Mouse (Mus musculus) forebrain, postnatal 0 days (tissue): ENCODE measurements around the gene Fam133b. TPM values are rescaled to one million over a fixed set of nuclear protein-coding genes. Genes with fewer than 3 reads are reported as not detected.
A peak's percentile ranks its signal among the peaks of the same experiment; 100 is the strongest.

Source experiments
- ATAC-seq: fragments of 200-750 bp; cut with Nextera tagmentation; 2 replicates; pipeline ENCODE4 v1.8.0; 2017; ENCODE audit warnings: mild to moderate bottlenecking, moderate library complexity
- DNase-seq: peaks from one replicate; pipeline ENCODE4 v3.0.0-alpha.2; 2015
- H3K27ac ChIP-seq: fragments of 300-500 bp; sonication (generic); 2 replicates; pipeline ENCODE4 v1.5.1; 2014; ENCODE audit warnings: low read depth, mild to moderate bottlenecking, antibody characterized with exemption, low read length, moderate library complexity, mixed read lengths
- H3K27me3 ChIP-seq: fragments of 300-500 bp; sonication (generic); 2 replicates; pipeline ENCODE4 v1.6.1; 2014; ENCODE audit warnings: mild to moderate bottlenecking, low read length, mixed read lengths; ENCODE audit not compliant: insufficient read depth
- H3K36me3 ChIP-seq: fragments of 300-500 bp; sonication (generic); 2 replicates; pipeline ENCODE4 v1.6.1; 2014; ENCODE audit warnings: mild to moderate bottlenecking, moderate library complexity; ENCODE audit not compliant: insufficient read depth
- H3K4me1 ChIP-seq: fragments of 300-500 bp; sonication (generic); 2 replicates; pipeline ENCODE4 v1.6.1; 2014; ENCODE audit warnings: antibody characterized with exemption; ENCODE audit not compliant: insufficient read depth
- H3K4me2 ChIP-seq: fragments of 300-500 bp; sonication (generic); 2 replicates; pipeline ENCODE4 v1.6.1; 2014; ENCODE audit warnings: low read depth, mild to moderate bottlenecking, moderate library complexity
- H3K4me3 ChIP-seq: fragments of 300-500 bp; sonication (generic); 2 replicates; pipeline ENCODE4 v1.5.1; 2014; ENCODE audit warnings: low read depth, low read length, mixed read lengths
- H3K9ac ChIP-seq: fragments of 300-500 bp; sonication (generic); 2 replicates; pipeline ENCODE4 v1.6.1; 2014; ENCODE audit warnings: mild to moderate bottlenecking
- H3K9me3 ChIP-seq: fragments of 300-500 bp; sonication (generic); 2 replicates; pipeline ENCODE4 v1.6.1; 2016; ENCODE audit warnings: low read length
- CTCF ChIP-seq: sonication (generic); IDR thresholded peaks from 2 replicates; pipeline ENCODE4 v1.5.1; 2016; ENCODE audit warnings: antibody characterized with exemption, control low read depth, low read depth
- WGBS: fragments of 180-500 bp; shearing (Covaris S2); extraction: QIAGEN DNeasy Blood & Tissue Kit; methylation state at CpG from one replicate; pipeline ENCODE4 v1.1.7; 2014; 5-methylcytosine and 5-hydroxymethylcytosine counted together
- polyA plus RNA-seq: library from polyadenylated mRNA; unstranded; fragments of >200 nt; fragmentation: Nextera tagmentation; extraction: Ambion mirVana; gene quantifications from 2 replicates; pipeline ENCODE4 v1.2.1, GENCODE M21; 2015
- total RNA-seq: library from RNA; depleted of rRNA; stranded (reverse); fragments of >200 nt; gene quantifications from 2 replicates; pipeline ENCODE4 v1.2.3, GENCODE M21; 2014

Fam133b gene
- total and polyA plus RNA-seq, 2 experiments from 2014 or later = 22.9 to 41.5 TPM

- TF ChIP-seq CTCF = no peak
- ATAC-seq = no peak; the same call in 1 of the 2 replicates
Measured at GRCm38 (mm10) chr5:3574825-3575224, 31.2 kb downstream of the Fam133b start.

GRCm38 (mm10) chr5:3577939-3578338, 34.3 kb downstream of the Fam133b start:
- TF ChIP-seq CTCF = no peak
- H3K9me3 ChIP-seq = no peaks in the 10 kb centered on the region
- WGBS = 91% methylated on average over 2 of the region's 2 CpGs

More at GRCm38 (mm10) chr5:3574825-3575224, 31.2 kb downstream of the Fam133b start:
- no peaks in the 10 kb centered on the region for H3K4me1 ChIP-seq
- no peak for DNase-seq
- 95% methylated on average over 2 of the region's 2 CpGs for WGBS
- no peak overlapping the region for H3K27ac ChIP-seq
- H3K36me3 ChIP-seq = peaks cover 77% of the 10 kb centered on the region
- no peak overlapping the region for H3K4me2 ChIP-seq
- H3K9me3 ChIP-seq = no peaks in the 10 kb centered on the region
- no peak overlapping the region for H3K9ac ChIP-seq
- no peak overlapping the region for H3K4me3 ChIP-seq
- H3K27me3 ChIP-seq = no peaks in the 10 kb centered on the region

GRCm38 (mm10) chr5:3579066-3579465, 35.4 kb downstream of the Fam133b start:
- Histone ChIP-seq H3K9ac (no peak overlapping the region), H3K4me1 (no peaks in the 10 kb centered on the region), H3K27me3 (no peaks in the 10 kb centered on the region), H3K27ac (no peak overlapping the region), H3K36me3 (peaks cover 63% of the 10 kb centered on the region), H3K4me3 (no peak overlapping the region), H3K4me2 (no peak overlapping the region), H3K9me3 (no peaks in the 10 kb centered on the region)
- DNase-seq (no peak), ATAC-seq (no peak)
- 94% methylated on average over 7 of the region's 7 CpGs for WGBS
- no peak for TF ChIP-seq CTCF

More at GRCm38 (mm10) chr5:3577939-3578338, 34.3 kb downstream of the Fam133b start:
- ATAC-seq = no peak
- DNase-seq = no peak
- H3K27ac ChIP-seq = no peak overlapping the region
- no peak overlapping the region for H3K4me2 ChIP-seq
- H3K36me3 ChIP-seq = peaks cover 63% of the 10 kb centered on the region
- H3K4me3 ChIP-seq = no peak overlapping the region
- no peaks in the 10 kb centered on the region for H3K4me1 ChIP-seq
- H3K27me3 ChIP-seq = no peaks in the 10 kb centered on the region
- H3K9ac ChIP-seq = no peak overlapping the region

- H3K9ac ChIP-seq = peak within 1 kb of the TSS; percentile 73
- peak within 1 kb of the TSS; percentile 90 for H3K4me2 ChIP-seq
- no peaks in the 10 kb centered on the region for H3K9me3 ChIP-seq
- peak; percentile 62 for TF ChIP-seq CTCF
- peak; percentile 98 for DNase-seq
- H3K4me1 ChIP-seq = peaks cover 12% of the 10 kb centered on the region; the same call in 1 of the 2 replicates
- H3K27me3 ChIP-seq = no peaks in the 10 kb centered on the region
- peak; percentile 98 for ATAC-seq
- WGBS = under 1% methylated on average over 50 of the region's 50 CpGs
- peak within 1 kb of the TSS; percentile 71 for H3K4me3 ChIP-seq
- peak within 1 kb of the TSS; percentile 80 for H3K27ac ChIP-seq
- peaks cover 14% of the 10 kb centered on the region for H3K36me3 ChIP-seq
Measured at GRCm38 (mm10) chr5:3595693-3596398, 52.2 kb downstream of the Fam133b start, which contains the start of gene Pex1. Gene Pex1, plus strand, starts transcription at chr5:3596066.

GRCm38 (mm10) chr5:3596399-3596766, 52.8 kb downstream of the Fam133b start, which contains the start of gene Rbm48:
Gene Rbm48, minus strand, starts transcription at chr5:3596585.
- peak; percentile 87 for ATAC-seq
- peaks cover 12% of the 10 kb centered on the region; the same call in 1 of the 2 replicates for H3K4me1 ChIP-seq
- WGBS = under 1% methylated on average over 31 of the region's 31 CpGs

GRCm38 (mm10) chr5:3597171-3597570, 53.5 kb downstream of the Fam133b start:
- Histone ChIP-seq H3K4me2 (peak overlapping the region; percentile 90), H3K9ac (no peak overlapping the region), H3K4me1 (peaks cover 12% of the 10 kb centered on the region; the same call in 1 of the 2 replicates), H3K9me3 (no peaks in the 10 kb centered on the region), H3K27me3 (no peaks in the 10 kb centered on the region), H3K27ac (no peak overlapping the region), H3K36me3 (0 out of 2 replicates have a peak, but pooled peaks cover 2% of the 10 kb centered on the region), H3K4me3 (peak overlapping the region; percentile 71)
- DNase-seq (no peak), ATAC-seq (no peak)
- TF ChIP-seq CTCF = no peak

More at GRCm38 (mm10) chr5:3596399-3596766, 52.8 kb downstream of the Fam133b start, which contains the start of gene Rbm48:
- H3K9ac ChIP-seq = peak within 1 kb of the TSS; percentile 73
- peak within 1 kb of the TSS; percentile 90 for H3K4me2 ChIP-seq
- H3K27ac ChIP-seq = peak within 1 kb of the TSS; percentile 80
- H3K9me3 ChIP-seq = no peaks in the 10 kb centered on the region
- peak; percentile 79 for TF ChIP-seq CTCF
- no peaks in the 10 kb centered on the region for H3K27me3 ChIP-seq
- peak within 1 kb of the TSS; percentile 71 for H3K4me3 ChIP-seq
- peaks cover 9% of the 10 kb centered on the region; the same call in 1 of the 2 replicates for H3K36me3 ChIP-seq
- DNase-seq = peak; percentile 86

GRCm38 (mm10) chr5:3598766-3599165, 55.1 kb downstream of the Fam133b start:
- Histone ChIP-seq H3K4me2 (no peak overlapping the region), H3K27ac (no peak overlapping the region), H3K36me3 (peaks cover 3% of the 10 kb centered on the region; the same call in 1 of the 2 replicates), H3K9me3 (no peaks in the 10 kb centered on the region), H3K4me1 (peaks cover 12% of the 10 kb centered on the region; the same call in 1 of the 2 replicates), H3K27me3 (no peaks in the 10 kb centered on the region), H3K9ac (no peak overlapping the region), H3K4me3 (no peak overlapping the region)
- ATAC-seq (no peak), DNase-seq (no peak)
- 94% methylated on average over 5 of the region's 5 CpGs for WGBS
- TF ChIP-seq CTCF = no peak
